Mouse (Mus musculus) liver, embryonic 16.5 days (tissue): ENCODE data around the gene Mgp. TPM values are rescaled to one million over a fixed set of nuclear protein-coding genes. Genes with fewer than 3 reads are reported as not detected.

Source experiments
- ATAC-seq: fragments of 200-750 bp; cut with Nextera tagmentation; 2 replicates; pipeline ENCODE4 v1.8.0; 2017; ENCODE audit warnings: low read depth, mild to moderate bottlenecking, moderate number of reproducible peaks, moderate library complexity
- H3K27ac ChIP-seq: fragments of 300-500 bp; sonication (generic); 2 replicates; pipeline ENCODE4 v1.5.1; 2014; ENCODE audit warnings: mild to moderate bottlenecking, low read length
- H3K27me3 ChIP-seq: fragments of 300-500 bp; sonication (generic); 2 replicates; pipeline ENCODE4 v1.6.1; 2014; ENCODE audit warnings: low read depth, low read length, mixed read lengths; ENCODE audit not compliant: control insufficient read depth, insufficient read depth
- H3K36me3 ChIP-seq: fragments of 300-500 bp; sonication (generic); 2 replicates; pipeline ENCODE4 v1.6.1; 2014; ENCODE audit warnings: mild to moderate bottlenecking; ENCODE audit not compliant: control insufficient read depth, insufficient read depth
- H3K4me1 ChIP-seq: fragments of 300-500 bp; sonication (generic); 2 replicates; pipeline ENCODE4 v1.6.1; 2014; ENCODE audit warnings: low read depth, low read length, mixed read lengths; ENCODE audit not compliant: control insufficient read depth
- H3K4me2 ChIP-seq: fragments of 300-500 bp; sonication (generic); 2 replicates; pipeline ENCODE4 v1.6.1; 2014; ENCODE audit warnings: low read depth, low read length, mixed read lengths
- H3K4me3 ChIP-seq: fragments of 300-500 bp; sonication (generic); 2 replicates; pipeline ENCODE4 v1.5.1; 2014; ENCODE audit warnings: low read depth, mild to moderate bottlenecking, low read length
- H3K9ac ChIP-seq: fragments of 300-500 bp; sonication (generic); 2 replicates; pipeline ENCODE4 v1.6.1; 2014; ENCODE audit warnings: low read depth, low read length
- H3K9me3 ChIP-seq: fragments of 300-500 bp; sonication (generic); replicated peaks from 2 replicates; pipeline ENCODE4 v1.6.1; 2016; ENCODE audit warnings: low read length; ENCODE audit not compliant: control insufficient read depth
- WGBS: fragments of 180-500 bp; shearing (Covaris S2); extraction: QIAGEN DNeasy Blood & Tissue Kit; methylation state at CpG from one replicate; pipeline ENCODE4 v1.1.7; 2014; ENCODE audit not compliant: insufficient replicate concordance; 5-methylcytosine and 5-hydroxymethylcytosine counted together
- polyA plus RNA-seq: library from polyadenylated mRNA; unstranded; fragments of >200 nt; fragmentation: Nextera tagmentation; extraction: Ambion mirVana; gene quantifications from 2 replicates; pipeline ENCODE4 v1.2.1, GENCODE M21; 2015

The Mgp gene
- polyA plus RNA-seq, 1 experiment from 2014 or later, result 4.8 TPM

- Histone ChIP-seq H3K4me2 (no peak overlapping the region), H3K4me1 (peaks cover 3% of the 10 kb centered on the region), H3K27ac (no peak overlapping the region), H3K9me3 (no peaks in the 10 kb centered on the region), H3K4me3 (no peak overlapping the region), H3K36me3 (no peaks in the 10 kb centered on the region), H3K27me3 (no peaks in the 10 kb centered on the region), H3K9ac (no peak overlapping the region)
- no peak for ATAC-seq
- 23% methylated on average over 9 of the region's 9 CpGs for WGBS
Measured at GRCm38 (mm10) chr6:136902527-136902926, 26.9 kb upstream of the Mgp start.

- H3K9ac ChIP-seq, result no peak overlapping the region
- H3K36me3 ChIP-seq, result no peaks in the 10 kb centered on the region
- H3K4me2 ChIP-seq, result no peak overlapping the region
- no peaks in the 10 kb centered on the region for H3K9me3 ChIP-seq
- H3K4me3 ChIP-seq, result no peak overlapping the region
- no peak for ATAC-seq
- H3K27me3 ChIP-seq, result no peaks in the 10 kb centered on the region
- H3K4me1 ChIP-seq, result peaks cover 3% of the 10 kb centered on the region
- WGBS, result 24% methylated on average over 2 of the region's 2 CpGs
- H3K27ac ChIP-seq, result no peak overlapping the region
Measured at GRCm38 (mm10) chr6:136901010-136901409, 25.4 kb upstream of the Mgp start.

- peaks cover 3% of the 10 kb centered on the region for H3K4me1 ChIP-seq
- H3K9me3 ChIP-seq, result no peaks in the 10 kb centered on the region
- 17% methylated on average over 4 of the region's 4 CpGs for WGBS
- no peak overlapping the region for H3K4me3 ChIP-seq
- H3K4me2 ChIP-seq, result no peak overlapping the region
- no peak for ATAC-seq
- H3K36me3 ChIP-seq, result no peaks in the 10 kb centered on the region
- no peak overlapping the region for H3K27ac ChIP-seq
- H3K27me3 ChIP-seq, result no peaks in the 10 kb centered on the region
- no peak overlapping the region for H3K9ac ChIP-seq
Measured at GRCm38 (mm10) chr6:136900369-136901009, 24.9 kb upstream of the Mgp start.

- peaks cover 3% of the 10 kb centered on the region for H3K4me1 ChIP-seq
- no peak overlapping the region for H3K4me3 ChIP-seq
- no peak for ATAC-seq
- no peaks in the 10 kb centered on the region for H3K27me3 ChIP-seq
- H3K4me2 ChIP-seq, result no peak overlapping the region
- H3K9ac ChIP-seq, result no peak overlapping the region
- H3K27ac ChIP-seq, result no peak overlapping the region
- 23% methylated on average over 2 of the region's 2 CpGs for WGBS
- no peaks in the 10 kb centered on the region for H3K36me3 ChIP-seq
- no peaks in the 10 kb centered on the region for H3K9me3 ChIP-seq
Measured at GRCm38 (mm10) chr6:136898954-136899353, 23.3 kb upstream of the Mgp start.

GRCm38 (mm10) chr6:136898222-136898621 is 22.6 kb upstream of the Mgp start:
- Histone ChIP-seq H3K4me2 (no peak overlapping the region), H3K27me3 (no peaks in the 10 kb centered on the region), H3K9ac (no peak overlapping the region), H3K27ac (no peak overlapping the region), H3K4me3 (no peak overlapping the region), H3K4me1 (peaks cover 3% of the 10 kb centered on the region), H3K36me3 (no peaks in the 10 kb centered on the region), H3K9me3 (no peaks in the 10 kb centered on the region)
- ATAC-seq, result no peak
- WGBS, result 31% methylated on average over 4 of the region's 4 CpGs

- H3K9ac ChIP-seq, result no peak overlapping the region
- no peak for ATAC-seq
- no peak overlapping the region for H3K4me2 ChIP-seq
- no peaks in the 10 kb centered on the region for H3K36me3 ChIP-seq
- H3K4me3 ChIP-seq, result no peak overlapping the region
- H3K27me3 ChIP-seq, result no peaks in the 10 kb centered on the region
- peaks cover 3% of the 10 kb centered on the region for H3K4me1 ChIP-seq
- WGBS, result 56% methylated on average over 4 of the region's 4 CpGs
- H3K27ac ChIP-seq, result no peak overlapping the region
- no peaks in the 10 kb centered on the region for H3K9me3 ChIP-seq
Measured at GRCm38 (mm10) chr6:136897789-136898188, 22.2 kb upstream of the Mgp start.

- Histone ChIP-seq H3K36me3 (no peaks in the 10 kb centered on the region), H3K4me1 (no peaks in the 10 kb centered on the region), H3K9me3 (no peaks in the 10 kb centered on the region), H3K4me2 (no peak overlapping the region), H3K27me3 (no peaks in the 10 kb centered on the region), H3K9ac (no peak overlapping the region), H3K4me3 (no peak overlapping the region), H3K27ac (no peak overlapping the region)
- ATAC-seq, result no peak
- 41% methylated on average over 15 of the region's 15 CpGs for WGBS
Measured at GRCm38 (mm10) chr6:136894532-136895339, 19.1 kb upstream of the Mgp start.

GRCm38 (mm10) chr6:136892002-136892401 is 16.4 kb upstream of the Mgp start:
- Histone ChIP-seq H3K36me3 (no peaks in the 10 kb centered on the region), H3K4me1 (no peaks in the 10 kb centered on the region), H3K9me3 (no peaks in the 10 kb centered on the region), H3K4me2 (no peak overlapping the region), H3K4me3 (no peak overlapping the region), H3K27ac (no peak overlapping the region), H3K9ac (no peak overlapping the region), H3K27me3 (no peaks in the 10 kb centered on the region)
- 39% methylated on average over 2 of the region's 2 CpGs for WGBS
- ATAC-seq, result no peak

GRCm38 (mm10) chr6:136889554-136889953 is 13.9 kb upstream of the Mgp start:
- no peak for ATAC-seq
- Histone ChIP-seq H3K4me1 (no peaks in the 10 kb centered on the region), H3K9ac (no peak overlapping the region), H3K27me3 (no peaks in the 10 kb centered on the region), H3K27ac (no peak overlapping the region), H3K36me3 (no peaks in the 10 kb centered on the region), H3K4me3 (no peak overlapping the region), H3K4me2 (no peak overlapping the region), H3K9me3 (no peaks in the 10 kb centered on the region)
- 68% methylated on average over 6 of the region's 6 CpGs for WGBS
